Mouse (Mus musculus): ENCODE data around the gene Shc4. TPM values are rescaled to one million over a fixed set of nuclear protein-coding genes. Genes with fewer than 3 reads are reported as not detected.

Gene Shc4
- total and polyA plus RNA-seq, 3 experiments, result 0.21 to 1.1 (median 0.37) TPM

Other genes with a start within 250 kb of the Shc4 start
- gene Gm9913, start 219.1 kb downstream of the Shc4 start, total RNA-seq (2012; rRNA removed), result not detected in 2 replicates
- not detected in 2 replicates for gene Gm9913, start 219.1 kb downstream of the Shc4 start, total RNA-seq (2014; rRNA removed)
- gene Gm9913, start 219.1 kb downstream of the Shc4 start, polyA plus RNA-seq (2012; ENCODE audit: insufficient read length, low read depth), result not detected in 2 replicates
- 0.08 and 0.17 TPM in 2 replicates for gene Fbn1, start 216.2 kb downstream of the Shc4 start, total RNA-seq (2012; rRNA removed)
- gene Fbn1, start 216.2 kb downstream of the Shc4 start, total RNA-seq (2014; rRNA removed), result 0.04 and 0.07 TPM in 2 replicates
- 0.04 and 0.09 TPM in 2 replicates for gene Fbn1, start 216.2 kb downstream of the Shc4 start, polyA plus RNA-seq (2012; ENCODE audit: insufficient read length, low read depth)
- 8.9 and 10.2 TPM in 2 replicates for gene Cep152, start 99.0 kb downstream of the Shc4 start, total RNA-seq (2012; rRNA removed)
- 7.4 and 7.7 TPM in 2 replicates for gene Cep152, start 99.0 kb downstream of the Shc4 start, total RNA-seq (2014; rRNA removed)
- gene Cep152, start 99.0 kb downstream of the Shc4 start, polyA plus RNA-seq (2012; ENCODE audit: insufficient read length, low read depth), result 8.4 and 8.8 TPM in 2 replicates
- gene Eid1, start 51.1 kb downstream of the Shc4 start, total RNA-seq (2012; rRNA removed), result 15.4 and 17.0 TPM in 2 replicates
- 39.8 and 43.2 TPM in 2 replicates for gene Eid1, start 51.1 kb downstream of the Shc4 start, total RNA-seq (2014; rRNA removed)
- gene Eid1, start 51.1 kb downstream of the Shc4 start, polyA plus RNA-seq (2012; ENCODE audit: insufficient read length, low read depth), result 20.4 and 22.7 TPM in 2 replicates
- gene Secisbp2l, start 58.7 kb upstream of the Shc4 start, total RNA-seq (2012; rRNA removed), result 8.3 and 8.9 TPM in 2 replicates
- 8.2 and 8.7 TPM in 2 replicates for gene Secisbp2l, start 58.7 kb upstream of the Shc4 start, total RNA-seq (2014; rRNA removed)
- gene Secisbp2l, start 58.7 kb upstream of the Shc4 start, polyA plus RNA-seq (2012; ENCODE audit: insufficient read length, low read depth), result 11.1 and 15.1 TPM in 2 replicates
- gene Galk2, start 135.0 kb upstream of the Shc4 start, total RNA-seq (2012; rRNA removed), result 40.2 and 41.8 TPM in 2 replicates
- gene Galk2, start 135.0 kb upstream of the Shc4 start, total RNA-seq (2014; rRNA removed), result 59.9 and 63.3 TPM in 2 replicates
- gene Galk2, start 135.0 kb upstream of the Shc4 start, polyA plus RNA-seq (2012; ENCODE audit: insufficient read length, low read depth), result 36.7 and 40.4 TPM in 2 replicates
- gene Cops2, start 135.0 kb upstream of the Shc4 start, total RNA-seq (2012; rRNA removed), result 63.5 and 68.6 TPM in 2 replicates
- 313 and 408 TPM in 2 replicates for gene Cops2, start 135.0 kb upstream of the Shc4 start, total RNA-seq (2014; rRNA removed)
- 124 and 145 TPM in 2 replicates for gene Cops2, start 135.0 kb upstream of the Shc4 start, polyA plus RNA-seq (2012; ENCODE audit: insufficient read length, low read depth)

Measured in CH12.LX (cell line).